In genomic region chr6:89457601-89458000, GRCm38 (mm10) we compare ENCODE assay signal across 22 mouse cellular contexts.
DNase-seq lines count a peak whose midpoint lies in the region; TF ChIP-seq lines count a peak whose summit lies in the region.
"Had no signal": no experiment of that assay in that cellular context is flagged by ENCODE, and none has a peak within 500 bp of the region (broad histone marks: within the 10 kb centered on the region; RNA-seq: fewer than 3 reads in every experiment).

No protein-coding gene starts in this region.

- H3K36me3 ChIP-seq in small intestine, adult 2 months (ENCODE audit: control insufficient read depth, insufficient read depth, low read length) = no peaks in the 10 kb centered on the region
- H3K36me3 ChIP-seq: embryonic facial prominence, embryonic 10.5 days; embryonic facial prominence, embryonic 13.5 days; forebrain, embryonic 12.5 days; forebrain, embryonic 15.5 days; heart, embryonic 10.5 days; heart, embryonic 13.5 days; hindbrain, embryonic 12.5 days; hindbrain, embryonic 15.5 days had no signal

- 68% methylated on average over 2 of the region's 2 CpGs for WGBS in small intestine, adult 2 months

- TF ChIP-seq CTCF in small intestine, adult 2 months (IDR thresholded peaks at IDR 0.05; ENCODE audit: extremely low read depth, insufficient read length, insufficient replicate concordance, low read depth, low read length) = no peak

- peaks cover 6% of the 10 kb centered on the region; the same call in 1 of the 2 replicates for H3K4me1 ChIP-seq in small intestine, adult 2 months (ENCODE audit: control insufficient read depth, insufficient read depth, insufficient read length, low read length)

- H3K27ac ChIP-seq in small intestine, adult 2 months (ENCODE audit: insufficient read depth, low read depth, low read length) = peak overlapping the region; percentile 22; the same call in 1 of the 2 replicates
- H3K27ac ChIP-seq: embryonic facial prominence, embryonic 10.5 days; embryonic facial prominence, embryonic 13.5 days; forebrain, embryonic 12.5 days; forebrain, embryonic 15.5 days; heart, adult 2 months; heart, embryonic 10.5 days; hindbrain, embryonic 12.5 days; hindbrain, embryonic 15.5 days had no signal

- peak; percentile 49 to 66 for DNase-seq in adrenal gland, adult (ENCODE audit: inconsistent age in 2 of 2, low spot score in 1 of 2)
- DNase-seq in adrenal gland, postnatal 4 days (ENCODE audit: low spot score in 2 of 2) = no peak
- DNase-seq in embryo, embryonic 10 days (ENCODE audit: low spot score) = peak; percentile 19
- no peak for DNase-seq in embryo, embryonic 11 days
- peak; percentile 13 for DNase-seq in 3134 (ENCODE audit: extremely low read depth, insufficient read length, low spot score)
- no peak for DNase-seq in cerebellum, adult 8-10 months
- no peak for DNase-seq in lung, postnatal 10 days
- DNase-seq: adrenal gland, postnatal 10 days; cerebellum, adult 9-10 months; gastrocnemius, postnatal 25 days; heart, adult 2 months; heart, postnatal 14 days had no signal

- no peak overlapping the region for H3K4me3 ChIP-seq in small intestine, adult 2 months (ENCODE audit: low read depth, low read length)
- H3K4me3 ChIP-seq: embryonic facial prominence, embryonic 10.5 days; embryonic facial prominence, embryonic 13.5 days; erythroblast, embryonic 14.5 days; forebrain, embryonic 12.5 days; forebrain, embryonic 15.5 days; heart, adult 2 months; heart, embryonic 10.5 days; heart, embryonic 13.5 days; hindbrain, embryonic 12.5 days; hindbrain, embryonic 15.5 days had no signal

- no peak for TF ChIP-seq POLR2A in small intestine, adult 2 months (IDR thresholded peaks at IDR 0.05; ENCODE audit: low read depth, low read length)

- no peaks in the 10 kb centered on the region for H3K27me3 ChIP-seq in small intestine, adult 2 months (ENCODE audit: control insufficient read depth, insufficient read depth, low read length)
- H3K27me3 ChIP-seq: embryonic facial prominence, embryonic 13.5 days; forebrain, embryonic 12.5 days; forebrain, embryonic 15.5 days; heart, embryonic 13.5 days; hindbrain, embryonic 12.5 days; hindbrain, embryonic 15.5 days had no signal

Comparison
In these comparisons a context has a peak if more than half of its experiments do, and no peak if none do; other contexts are left out.
1. DNase-seq: peak in adrenal gland, adult (2 of 2), embryo, embryonic 10 days (single experiment) and 3134 (single experiment); none in adrenal gland, postnatal 4 days (0 of 2), embryo, embryonic 11 days (single experiment), cerebellum, adult 8-10 months (single experiment) and lung, postnatal 10 days (single experiment).